18 mouse cellular contexts compared by ENCODE assay signal in genomic region chr17:34683686-34684220, GRCm38 (mm10). TPM values are rescaled to one million over a fixed set of nuclear protein-coding genes. Genes with fewer than 3 reads are reported as not detected.
DNase-seq lines count a peak whose midpoint lies in the region; ATAC-seq and TF ChIP-seq lines count a peak whose summit lies in the region.
"Had no signal": no experiment of that assay in that cellular context is flagged by ENCODE, and none has a peak within 500 bp of the region (broad histone marks: within the 10 kb centered on the region; RNA-seq: fewer than 3 reads in every experiment).

No protein-coding gene starts in this region.

- H3K36me3 ChIP-seq in heart, postnatal 0 days (replicated peaks; ENCODE audit: control insufficient read depth, insufficient read depth, low read length), result no peaks in the 10 kb centered on the region
- no peaks in the 10 kb centered on the region for H3K36me3 ChIP-seq in limb, embryonic 14.5 days (ENCODE audit: control insufficient read depth, insufficient read depth, low read length)
- H3K36me3 ChIP-seq in forebrain, embryonic 12.5 days (replicated peaks), result no peaks in the 10 kb centered on the region
- H3K36me3 ChIP-seq: hindbrain, embryonic 15.5 days; liver, embryonic 15.5 days had no signal

- TF ChIP-seq CTCF in heart, postnatal 0 days (IDR thresholded peaks at IDR 0.05; ENCODE audit: low read depth), result no peak

- ATAC-seq in heart, postnatal 0 days (ENCODE audit: insufficient read depth, low read depth), result no peak
- no peak for ATAC-seq in limb, embryonic 14.5 days (ENCODE audit: low FRiP score, low read depth)
- ATAC-seq in forebrain, embryonic 12.5 days (ENCODE audit: low FRiP score), result no peak
- ATAC-seq: forebrain, embryonic 13.5 days had no signal

- H3K9ac ChIP-seq in heart, postnatal 0 days (replicated peaks; ENCODE audit: low read depth, low read length), result no peak overlapping the region
- H3K9ac ChIP-seq in limb, embryonic 14.5 days (ENCODE audit: low read depth, low read length, severe bottlenecking), result no peak overlapping the region
- no peak overlapping the region for H3K9ac ChIP-seq in forebrain, embryonic 12.5 days
- H3K9ac ChIP-seq: forebrain, embryonic 13.5 days; hindbrain, embryonic 15.5 days; liver, embryonic 15.5 days had no signal

- no peak overlapping the region for H3K4me3 ChIP-seq in heart, postnatal 0 days (ENCODE audit: low read depth, low read length)
- no peak overlapping the region for H3K4me3 ChIP-seq in limb, embryonic 14.5 days (replicated peaks; ENCODE audit: low read length)
- H3K4me3 ChIP-seq in forebrain, embryonic 12.5 days (replicated peaks), result no peak overlapping the region
- H3K4me3 ChIP-seq: forebrain, embryonic 13.5 days; hindbrain, embryonic 15.5 days; liver, embryonic 15.5 days had no signal

- H3K4me1 ChIP-seq in heart, postnatal 0 days (ENCODE audit: control insufficient read depth, insufficient read depth), result peaks cover 22% of the 10 kb centered on the region
- H3K4me1 ChIP-seq in limb, embryonic 14.5 days (ENCODE audit: control insufficient read depth, insufficient read depth, low read length), result peaks cover 6% of the 10 kb centered on the region; the same call in 1 of the 2 replicates
- no peaks in the 10 kb centered on the region for H3K4me1 ChIP-seq in forebrain, embryonic 12.5 days
- H3K4me1 ChIP-seq: liver, embryonic 15.5 days had no signal

- H3K27ac ChIP-seq in heart, postnatal 0 days (ENCODE audit: low read depth), result peak overlapping the region; percentile 68
- 0 out of 2 replicates have a peak overlapping the region, but pooled peaks have one; percentile 4 for H3K27ac ChIP-seq in limb, embryonic 14.5 days (replicated peaks; ENCODE audit: low read depth, low read length)
- H3K27ac ChIP-seq in forebrain, embryonic 12.5 days, result no peak overlapping the region
- H3K27ac ChIP-seq: forebrain, embryonic 13.5 days; hindbrain, embryonic 15.5 days; liver, embryonic 15.5 days had no signal

- WGBS in heart, postnatal 0 days, result 58% methylated on average over 10 of the region's 10 CpGs
- WGBS in limb, embryonic 14.5 days, result 57% methylated on average over 10 of the region's 10 CpGs
- 72% methylated on average over 10 of the region's 10 CpGs for WGBS in forebrain, embryonic 12.5 days

- no peak for TF ChIP-seq POLR2A in limb, embryonic 14.5 days (IDR thresholded peaks at IDR 0.05; ENCODE audit: borderline replicate concordance, extremely low read depth, insufficient read depth, insufficient read length)

- H3K4me2 ChIP-seq in heart, postnatal 0 days (ENCODE audit: low read depth, low read length), result no peak overlapping the region
- H3K4me2 ChIP-seq in limb, embryonic 14.5 days (replicated peaks; ENCODE audit: low read depth, low read length, severe bottlenecking), result no peak overlapping the region
- no peak overlapping the region for H3K4me2 ChIP-seq in forebrain, embryonic 12.5 days
- H3K4me2 ChIP-seq: forebrain, embryonic 13.5 days; hindbrain, embryonic 15.5 days; liver, embryonic 15.5 days; midbrain, embryonic 11.5 days had no signal

- intact Hi-C loops in heart, postnatal 14 days (cut with DNase I), result no loop called here

- peaks cover 16% of the 10 kb centered on the region for H3K27me3 ChIP-seq in heart, postnatal 0 days (ENCODE audit: control insufficient read depth, insufficient read depth, low read length)
- peaks cover 10% of the 10 kb centered on the region; the same call in 1 of the 2 replicates for H3K27me3 ChIP-seq in limb, embryonic 14.5 days (ENCODE audit: control insufficient read depth, insufficient read depth, low read length)
- H3K27me3 ChIP-seq in forebrain, embryonic 12.5 days, result peaks cover 12% of the 10 kb centered on the region; the same call in 1 of the 2 replicates
- H3K27me3 ChIP-seq: hindbrain, embryonic 15.5 days had no signal

- no peaks in the 10 kb centered on the region for H3K9me3 ChIP-seq in heart, postnatal 0 days (replicated peaks; ENCODE audit: control insufficient read depth, low read length)
- no peaks in the 10 kb centered on the region for H3K9me3 ChIP-seq in limb, embryonic 14.5 days (ENCODE audit: control insufficient read depth, low read length)
- no peaks in the 10 kb centered on the region for H3K9me3 ChIP-seq in forebrain, embryonic 12.5 days
- H3K9me3 ChIP-seq: forebrain, embryonic 13.5 days; hindbrain, embryonic 15.5 days; liver, embryonic 15.5 days had no signal

- no peak for TF ChIP-seq EP300 in heart, postnatal 0 days (IDR thresholded peaks at IDR 0.05; ENCODE audit: low read depth)

- peak; percentile 47 for DNase-seq in adrenal gland, postnatal 10 days
- DNase-seq in adrenal gland, postnatal 4 days (ENCODE audit: low spot score in 2 of 2), result no peak
- DNase-seq in heart, postnatal 0 days (ENCODE audit: low spot score), result no peak
- no peak for DNase-seq in heart, postnatal 14 days
- peak; percentile 57 for DNase-seq in 3134 (ENCODE audit: extremely low read depth, insufficient read length, low spot score)
- no peak for DNase-seq in limb, embryonic 14.5 days (ENCODE audit: low spot score)
- DNase-seq in cerebellum, adult 9-10 months, result no peak
- DNase-seq: cerebellum, adult 18-20 months; kidney, adult 8-10 months; left cerebral cortex, postnatal 4 days; lung, postnatal 4 days had no signal

RNA-seq across cellular contexts. Expression of gene Tnxb, which starts 13.4 kb away (rescaled TPM):
- total RNA-seq in adrenal gland, postnatal 10 days (2021), result 10 to 100 TPM; 40.6 to 47.3 TPM
- total RNA-seq in adrenal gland, postnatal 4 days (2021), result 10 to 100 TPM; 29.4 to 33.0 TPM
- total RNA-seq in heart, postnatal 0 days (2014; rRNA removed; ENCODE audit: low replicate concordance), result 24.5 and 26.8 TPM in 2 replicates
- polyA plus RNA-seq in heart, postnatal 0 days (2015; fragmentation: Nextera tagmentation; extraction: Ambion mirVana), result 1.8 and 2.0 TPM in 2 replicates
- total RNA-seq in heart, postnatal 14 days (2021), result 10 to 100 TPM; 48.6 to 56.7 TPM
- 4.5 and 5.4 TPM in 2 replicates for polyA plus RNA-seq in limb, embryonic 14.5 days (2012; rRNA removed)
- polyA plus RNA-seq in limb, embryonic 14.5 days (2014; fragmentation: Nextera tagmentation; extraction: Ambion mirVana), result 1.5 and 2.0 TPM in 2 replicates
- polyA plus RNA-seq in forebrain, embryonic 12.5 days (2016; fragmentation: Nextera tagmentation; extraction: Ambion mirVana), result 0.03 and 0.04 TPM in 2 replicates
- total RNA-seq: granulocyte monocyte progenitor cell, adult 5-6 weeks; neutrophil, adult 5-6 weeks had no signal

RNA-seq across cellular contexts. Expression of gene Atf6b, which starts 36.8 kb away (rescaled TPM):
- 10 to 100 TPM; 37.8 to 40.1 TPM for total RNA-seq in adrenal gland, postnatal 10 days (2021)
- 10 to 100 TPM; 48.1 to 52.3 TPM for total RNA-seq in adrenal gland, postnatal 4 days (2021)
- 15.8 and 16.6 TPM in 2 replicates for total RNA-seq in heart, postnatal 0 days (2014; rRNA removed; ENCODE audit: low replicate concordance)
- polyA plus RNA-seq in heart, postnatal 0 days (2015; fragmentation: Nextera tagmentation; extraction: Ambion mirVana), result 22.5 and 24.3 TPM in 2 replicates
- total RNA-seq in heart, postnatal 14 days (2021), result 10 to 100 TPM; 18.0 to 19.0 TPM
- 104 and 121 TPM in 2 replicates for polyA plus RNA-seq in limb, embryonic 14.5 days (2012; rRNA removed)
- 68.3 and 80.9 TPM in 2 replicates for polyA plus RNA-seq in limb, embryonic 14.5 days (2014; fragmentation: Nextera tagmentation; extraction: Ambion mirVana)
- 107 and 109 TPM in 2 replicates for polyA plus RNA-seq in forebrain, embryonic 12.5 days (2016; fragmentation: Nextera tagmentation; extraction: Ambion mirVana)

RNA-seq across cellular contexts. Expression of gene Fkbpl, which starts 39.2 kb away (rescaled TPM):
- total RNA-seq in adrenal gland, postnatal 10 days (2021), result 10 to 100 TPM; 11.8 to 14.4 TPM
- 10 to 100 TPM; 13.2 to 16.3 TPM for total RNA-seq in adrenal gland, postnatal 4 days (2021)
- 2.6 and 7.1 TPM in 2 replicates for total RNA-seq in heart, postnatal 0 days (2014; rRNA removed; ENCODE audit: low replicate concordance)
- polyA plus RNA-seq in heart, postnatal 0 days (2015; fragmentation: Nextera tagmentation; extraction: Ambion mirVana), result 12.3 and 13.4 TPM in 2 replicates
- 1 to 10 TPM; 8.2 to 8.3 TPM for total RNA-seq in heart, postnatal 14 days (2021)
- polyA plus RNA-seq in limb, embryonic 14.5 days (2012; rRNA removed), result 5.1 TPM in 2 replicates
- polyA plus RNA-seq in limb, embryonic 14.5 days (2014; fragmentation: Nextera tagmentation; extraction: Ambion mirVana), result 11.9 and 12.5 TPM in 2 replicates
- polyA plus RNA-seq in forebrain, embryonic 12.5 days (2016; fragmentation: Nextera tagmentation; extraction: Ambion mirVana), result 13.9 and 14.6 TPM in 2 replicates

RNA-seq across cellular contexts. Expression of gene Prrt1, which starts 54.4 kb away (rescaled TPM):
- total RNA-seq in adrenal gland, postnatal 10 days (2021), result 1 to 10 TPM; 4.5 to 7.9 TPM
- 10 to 100 TPM; 10.7 to 11.5 TPM for total RNA-seq in adrenal gland, postnatal 4 days (2021)
- total RNA-seq in heart, postnatal 0 days (2014; rRNA removed; ENCODE audit: low replicate concordance), result 0.35 TPM in 1 of 2 replicates, not detected in the other
- 0.16 and 0.19 TPM in 2 replicates for polyA plus RNA-seq in heart, postnatal 0 days (2015; fragmentation: Nextera tagmentation; extraction: Ambion mirVana)
- 1 to 10 TPM; 1.9 to 3.1 TPM for total RNA-seq in heart, postnatal 14 days (2021)
- polyA plus RNA-seq in limb, embryonic 14.5 days (2012; rRNA removed), result 5.5 and 5.7 TPM in 2 replicates
- 0.40 and 0.94 TPM in 2 replicates for polyA plus RNA-seq in limb, embryonic 14.5 days (2014; fragmentation: Nextera tagmentation; extraction: Ambion mirVana)
- 2.9 and 3.9 TPM in 2 replicates for polyA plus RNA-seq in forebrain, embryonic 12.5 days (2016; fragmentation: Nextera tagmentation; extraction: Ambion mirVana)
- total RNA-seq: neutrophil, adult 5-6 weeks had no signal
- polyA plus RNA-seq: liver, embryonic 15.5 days had no signal

RNA-seq across cellular contexts. Expression of gene Ppt2, which starts 55.4 kb away (rescaled TPM):
- total RNA-seq in adrenal gland, postnatal 10 days (2021), result 10 to 100 TPM; 47.8 to 48.0 TPM
- total RNA-seq in adrenal gland, postnatal 4 days (2021), result 10 to 100 TPM; 52.6 to 62.3 TPM
- total RNA-seq in heart, postnatal 0 days (2014; rRNA removed; ENCODE audit: low replicate concordance), result 35.7 and 37.4 TPM in 2 replicates
- 24.0 and 25.7 TPM in 2 replicates for polyA plus RNA-seq in heart, postnatal 0 days (2015; fragmentation: Nextera tagmentation; extraction: Ambion mirVana)
- 10 to 100 TPM; 42.6 to 43.2 TPM for total RNA-seq in heart, postnatal 14 days (2021)
- polyA plus RNA-seq in limb, embryonic 14.5 days (2012; rRNA removed), result 39.6 and 52.4 TPM in 2 replicates
- 27.0 and 29.9 TPM in 2 replicates for polyA plus RNA-seq in limb, embryonic 14.5 days (2014; fragmentation: Nextera tagmentation; extraction: Ambion mirVana)
- polyA plus RNA-seq in forebrain, embryonic 12.5 days (2016; fragmentation: Nextera tagmentation; extraction: Ambion mirVana), result 20.3 and 21.2 TPM in 2 replicates

Comparison
In these comparisons a context has a peak if more than half of its experiments do, and no peak if none do; other contexts are left out.
1. DNase-seq: peak in adrenal gland, postnatal 10 days (single experiment) and 3134 (single experiment); none in adrenal gland, postnatal 4 days (0 of 2), heart, postnatal 0 days (single experiment), heart, postnatal 14 days (0 of 2), limb, embryonic 14.5 days (single experiment) and cerebellum, adult 9-10 months (single experiment).